Mouse (Mus musculus) olfactory bulb, adult 2 months (tissue): Measurements from ENCODE around the gene Tenm3.

Experiments used
- CTCF ChIP-seq: fragments of 200-500 bp; IDR thresholded peaks from 2 replicates; pipeline ENCODE4 v1.5.1; 2012; ENCODE audit warnings: low read depth, mild to moderate bottlenecking, low read length, moderate library complexity; ENCODE audit not compliant: insufficient read depth
- POLR2A ChIP-seq: fragments of 200-500 bp; IDR thresholded peaks from 2 replicates; pipeline ENCODE4 v1.6.1; 2012; ENCODE audit warnings: mild to moderate bottlenecking, low read depth, low read length, moderate library complexity; ENCODE audit not compliant: insufficient read depth

- TF ChIP-seq CTCF (no peak), POLR2A (no peak)
Measured at GRCm38 (mm10) chr8:48310240-48310849, 533.4 kb downstream of the Tenm3 start.
